Mouse (Mus musculus): ENCODE measurements at regions not wholly inside any gene's neighbourhood (a gene's known extent, or its start where the extent isn't known, plus 50 kb on each side); places are given as distances from the start of the nearest gene placed in this dataset.

DNA sequence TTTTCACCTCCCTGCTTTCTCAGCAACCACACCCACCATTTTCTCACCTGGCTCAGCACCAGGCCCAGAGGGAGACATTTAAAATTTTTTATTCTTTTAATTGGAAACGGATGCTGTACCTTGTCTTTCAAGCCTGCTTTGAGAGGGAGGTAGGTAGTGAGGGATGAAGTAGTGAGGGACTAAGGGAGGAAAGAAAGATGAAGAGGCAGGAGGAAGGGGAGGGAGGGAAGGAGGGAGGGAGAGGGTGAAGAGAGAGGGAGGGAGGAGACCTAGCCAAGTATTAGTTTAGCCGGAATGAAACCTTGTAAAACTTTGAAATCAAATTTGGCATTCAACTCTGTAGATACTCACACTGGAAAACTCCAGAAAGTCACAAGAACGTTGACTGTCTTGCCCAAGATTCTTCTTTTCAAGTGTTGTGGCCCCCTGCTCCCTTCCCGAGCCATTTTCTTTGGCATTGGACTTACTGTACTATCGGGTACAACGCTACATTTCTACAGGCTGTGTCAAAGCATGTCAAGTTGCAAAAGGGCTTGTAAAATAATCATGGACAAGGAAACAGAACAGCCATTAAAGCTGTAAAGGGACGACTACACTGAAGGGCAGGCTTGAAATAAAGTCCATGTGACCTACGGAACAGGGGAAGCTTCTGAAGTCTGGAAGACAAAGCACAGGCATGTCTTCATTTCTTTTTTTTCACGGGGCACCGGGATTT lies 320.9 kb upstream of the Mpdz start:
- ATAC-seq (ENCODE audit: low FRiP score), result peak; percentile 7; the same call in 1 of the 2 replicates
- Histone ChIP-seq H3K4me1 (peaks cover 27% of the 10 kb centered on the region), H3K4me2 (replicated peaks) (peak overlapping the region; percentile 25), H3K36me3 (no peaks in the 10 kb centered on the region), H3K27ac (peak overlapping the region; percentile 73), H3K27me3 (no peaks in the 10 kb centered on the region), H3K9me3 (replicated peaks) (no peaks in the 10 kb centered on the region), H3K9ac (peak overlapping the region; percentile 13; the same call in 1 of the 2 replicates), H3K4me3 (no peak overlapping the region)
- WGBS, result 36% methylated on average over 10 of the region's 10 CpGs

DNA sequence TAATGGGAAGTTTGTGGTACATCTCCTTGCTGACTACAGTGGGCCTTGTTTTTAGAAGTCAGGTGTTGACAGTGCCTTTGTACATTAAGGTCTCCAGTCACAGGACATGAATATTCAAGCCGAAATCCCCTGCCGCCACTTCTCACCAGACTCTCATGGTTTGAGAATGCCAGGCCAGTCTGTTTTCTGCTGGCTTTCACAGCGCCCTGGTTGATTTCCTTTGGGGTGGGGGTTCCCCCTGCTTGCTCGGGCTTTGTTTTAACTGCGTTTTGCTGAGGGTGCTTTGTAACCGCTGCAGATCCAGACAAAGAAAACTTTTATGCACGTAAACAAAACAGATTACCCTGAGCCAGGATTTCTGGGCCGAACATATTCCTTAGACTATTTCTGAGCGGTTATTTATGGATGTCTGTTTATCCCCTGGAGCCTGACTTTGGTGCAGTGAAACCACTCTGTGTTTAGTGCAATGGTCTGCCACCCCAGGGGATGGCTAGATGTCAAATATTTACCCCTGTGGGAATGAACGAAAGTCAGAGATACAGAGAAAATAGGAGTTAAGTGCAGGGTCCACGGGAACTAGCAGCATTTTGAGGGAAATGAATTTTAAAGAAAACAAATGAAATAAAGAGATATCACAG lies 320.1 kb upstream of the Mpdz start:
- Histone ChIP-seq H3K27ac (peak overlapping the region; percentile 73), H3K4me3 (no peak overlapping the region), H3K27me3 (no peaks in the 10 kb centered on the region), H3K9me3 (replicated peaks) (no peaks in the 10 kb centered on the region), H3K4me1 (peaks cover 27% of the 10 kb centered on the region), H3K36me3 (no peaks in the 10 kb centered on the region), H3K9ac (peak overlapping the region; percentile 32), H3K4me2 (replicated peaks) (peak overlapping the region; percentile 21)
- 19% methylated on average over 11 of the region's 11 CpGs for WGBS
- ATAC-seq (ENCODE audit: low FRiP score), result peak; percentile 62

DNA sequence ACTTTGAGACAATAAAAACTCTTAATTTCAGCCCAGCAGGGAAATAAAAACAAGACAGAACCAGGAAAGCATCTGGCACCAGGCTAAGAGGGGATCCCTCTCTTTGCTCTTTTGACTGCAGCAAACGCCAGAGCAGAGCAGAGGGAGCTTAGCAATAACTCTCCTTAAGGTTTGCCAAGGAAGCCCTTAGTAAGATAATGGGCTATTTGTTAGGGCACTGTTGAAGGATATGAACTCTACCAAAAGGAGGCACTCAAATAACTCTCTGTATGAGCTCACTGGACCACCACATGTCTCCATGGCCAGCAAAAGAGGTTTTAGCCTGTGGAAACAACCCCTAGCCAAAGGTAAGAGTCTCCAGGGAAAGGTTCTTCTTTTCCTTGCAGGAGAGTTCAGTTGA lies 315.3 kb upstream of the Mpdz start:
- H3K27ac ChIP-seq, result no peak overlapping the region; the same call in 1 of the 2 replicates
- 12% methylated on average over 1 of the region's 1 CpGs for WGBS
- no peak for ATAC-seq (ENCODE audit: low FRiP score)
- no peaks in the 10 kb centered on the region for H3K9me3 ChIP-seq (replicated peaks)
- H3K4me3 ChIP-seq, result no peak overlapping the region
- H3K4me2 ChIP-seq (replicated peaks), result no peak overlapping the region
- H3K27me3 ChIP-seq, result no peaks in the 10 kb centered on the region
- no peaks in the 10 kb centered on the region for H3K36me3 ChIP-seq
- H3K9ac ChIP-seq, result no peak overlapping the region
- H3K4me1 ChIP-seq, result peaks cover 6% of the 10 kb centered on the region

DNA sequence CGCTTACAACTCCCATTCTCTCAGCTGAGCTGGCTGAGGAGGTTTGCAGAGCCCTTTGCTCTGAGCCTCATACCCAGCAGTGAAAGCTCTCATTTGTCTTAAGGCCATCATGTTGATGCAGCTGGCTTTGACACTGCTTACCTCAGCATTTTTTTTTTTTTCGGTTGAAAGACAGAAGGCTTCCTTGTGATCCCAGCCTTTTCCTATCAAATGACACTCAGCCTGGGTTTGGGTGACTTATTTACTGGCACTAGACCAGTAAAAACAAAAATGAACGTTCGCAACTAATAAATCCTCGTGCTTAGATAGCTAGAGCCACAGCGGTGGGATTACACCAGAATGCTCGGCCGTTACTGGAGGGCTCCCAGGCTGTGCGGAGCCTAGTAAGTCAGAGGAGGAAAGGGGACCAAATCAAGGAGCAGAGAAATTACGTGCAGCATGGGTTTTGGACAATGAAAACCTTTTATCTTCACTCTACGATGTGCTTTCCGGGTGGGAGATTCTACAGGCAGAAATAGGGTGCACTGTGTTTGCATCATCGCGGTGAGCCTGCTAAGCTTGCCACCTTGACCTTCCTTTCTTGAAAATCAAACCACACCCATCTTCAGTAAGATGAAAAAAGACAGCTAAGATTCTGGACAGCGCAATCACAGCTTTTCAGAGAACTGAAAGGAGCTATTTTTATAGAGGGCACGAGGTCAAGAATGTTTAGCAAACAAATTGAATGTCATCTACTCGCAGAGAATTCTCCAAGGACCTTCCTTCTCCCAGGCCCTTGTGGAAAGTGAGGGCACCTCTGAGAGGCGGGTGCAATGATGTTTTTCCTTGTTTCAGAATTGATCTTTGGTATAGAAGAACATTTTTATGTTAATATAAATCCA lies 302.3 kb upstream of the Mpdz start:
- Histone ChIP-seq H3K9me3 (replicated peaks) (no peaks in the 10 kb centered on the region), H3K27me3 (no peaks in the 10 kb centered on the region), H3K36me3 (no peaks in the 10 kb centered on the region), H3K4me2 (replicated peaks) (peak overlapping the region; percentile 21), H3K9ac (no peak overlapping the region), H3K27ac (peak overlapping the region; percentile 78), H3K4me1 (peaks cover 19% of the 10 kb centered on the region), H3K4me3 (no peak overlapping the region)
- ATAC-seq (ENCODE audit: low FRiP score), result peak; percentile 78
- 9% methylated on average over 18 of the region's 18 CpGs for WGBS

DNA sequence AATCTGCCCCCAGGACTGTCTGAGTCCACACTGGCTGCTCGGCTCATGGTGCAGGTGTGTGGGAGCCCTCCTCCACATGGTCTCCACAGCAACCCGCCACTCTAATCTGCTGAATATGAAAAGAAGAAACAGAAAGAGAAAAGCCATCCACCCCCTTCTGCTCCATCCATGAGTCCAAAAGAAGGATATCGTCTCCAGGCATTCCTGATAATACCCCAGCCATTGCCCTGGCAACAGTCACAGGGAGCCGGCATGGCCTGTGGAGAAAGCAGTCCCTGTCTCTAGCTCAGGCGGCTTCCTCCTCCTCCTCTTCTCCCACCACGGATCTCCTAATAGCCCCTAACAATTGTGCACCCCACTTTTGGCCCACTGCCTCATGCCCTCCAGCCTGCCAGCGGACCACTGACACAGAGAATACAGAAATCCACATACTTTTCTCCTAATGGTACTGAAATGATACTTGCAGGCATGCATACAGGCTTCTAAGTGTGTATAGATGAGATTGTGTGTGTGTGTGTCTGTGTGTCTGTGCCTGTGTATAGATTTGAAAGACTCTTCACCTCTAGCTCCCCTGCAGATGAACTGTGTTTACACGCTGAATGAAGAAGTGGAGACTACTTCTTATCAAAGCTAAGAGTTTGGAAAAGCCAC lies 301.5 kb upstream of the Mpdz start:
- no peak overlapping the region for H3K4me3 ChIP-seq
- WGBS, result 10% methylated on average over 8 of the region's 8 CpGs
- peak; percentile 96 for ATAC-seq (ENCODE audit: low FRiP score)
- H3K9me3 ChIP-seq (replicated peaks), result no peaks in the 10 kb centered on the region
- H3K27me3 ChIP-seq, result no peaks in the 10 kb centered on the region
- peaks cover 19% of the 10 kb centered on the region for H3K4me1 ChIP-seq
- H3K4me2 ChIP-seq (replicated peaks), result peak overlapping the region; percentile 9; the same call in 1 of the 2 replicates
- peak overlapping the region; percentile 78 for H3K27ac ChIP-seq
- no peaks in the 10 kb centered on the region for H3K36me3 ChIP-seq
- H3K9ac ChIP-seq, result no peak overlapping the region

DNA sequence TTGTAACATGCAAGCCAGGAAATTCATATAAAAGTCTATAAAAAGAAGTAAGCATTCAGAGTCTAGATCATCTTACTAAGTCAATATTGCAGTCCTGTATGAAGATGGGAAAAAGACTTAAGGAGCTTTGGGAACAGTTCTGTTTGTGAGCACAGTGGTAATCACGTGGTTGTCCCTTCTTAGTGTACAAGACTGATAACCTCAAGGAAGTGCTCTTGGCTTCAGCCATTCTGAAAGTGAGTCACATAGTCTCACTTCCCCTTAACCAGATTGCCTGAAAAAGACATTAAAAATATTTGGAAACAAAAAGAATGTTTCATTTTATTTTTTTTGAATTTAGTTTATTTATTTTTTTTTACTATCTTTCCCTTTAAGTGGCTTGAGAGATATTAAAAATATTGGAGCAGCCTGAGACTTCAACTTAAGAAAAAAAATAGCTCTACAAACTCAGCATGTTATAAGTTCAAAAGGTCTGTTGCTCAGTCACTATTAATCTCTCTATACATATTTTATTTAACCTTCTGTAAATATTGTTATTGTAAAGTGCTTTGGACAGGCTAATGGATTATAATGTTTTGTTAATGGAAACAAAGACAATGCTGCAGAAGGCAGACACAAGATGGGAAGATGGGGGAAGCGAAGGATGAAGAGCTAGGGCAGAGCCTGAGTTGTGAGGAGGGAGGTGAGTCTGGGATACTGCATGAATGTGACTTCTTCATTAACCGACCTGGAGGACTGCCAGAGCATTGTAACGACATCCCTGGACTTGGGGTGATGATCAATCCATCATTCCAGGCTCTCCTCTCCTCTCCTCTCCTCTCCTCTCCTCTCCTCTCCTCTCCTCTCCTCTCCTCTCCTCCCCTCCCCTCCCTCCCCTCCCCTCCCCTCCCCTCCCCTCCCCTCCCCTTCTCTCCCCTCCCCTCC lies 300.2 kb upstream of the Mpdz start:
- Histone ChIP-seq H3K27ac (no peak overlapping the region; the same call in 1 of the 2 replicates), H3K36me3 (no peaks in the 10 kb centered on the region), H3K27me3 (no peaks in the 10 kb centered on the region), H3K4me3 (no peak overlapping the region), H3K4me1 (peaks cover 19% of the 10 kb centered on the region), H3K9me3 (replicated peaks) (no peaks in the 10 kb centered on the region), H3K9ac (no peak overlapping the region), H3K4me2 (replicated peaks) (no peak overlapping the region)
- 54% methylated on average over 3 of the region's 4 CpGs for WGBS
- ATAC-seq (ENCODE audit: low FRiP score), result no peak

DNA sequence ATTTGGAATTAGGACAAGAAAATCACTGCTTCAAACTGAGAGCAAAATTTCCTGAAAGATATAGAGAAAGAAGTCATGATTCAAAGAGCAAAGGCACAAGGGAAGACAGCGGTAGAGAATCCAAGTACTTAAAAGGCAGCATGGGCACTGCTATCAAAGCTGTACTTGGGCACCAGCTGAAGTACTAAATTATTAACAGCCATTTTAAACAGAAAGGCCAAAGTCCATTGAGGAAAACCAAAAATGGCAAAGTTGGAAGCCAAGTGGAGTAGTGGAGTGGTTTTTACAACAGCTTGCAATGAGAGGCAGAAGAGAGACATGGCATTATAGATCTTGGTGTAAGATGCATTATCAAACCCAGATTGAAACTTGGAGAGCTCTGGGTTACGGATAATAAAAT lies 291.8 kb upstream of the Mpdz start:
- no peaks in the 10 kb centered on the region for H3K27me3 ChIP-seq
- H3K4me1 ChIP-seq, result no peaks in the 10 kb centered on the region
- no peak overlapping the region for H3K27ac ChIP-seq
- H3K9ac ChIP-seq, result no peak overlapping the region
- ATAC-seq (ENCODE audit: low FRiP score), result no peak
- WGBS, result 94% methylated on average over 2 of the region's 2 CpGs
- H3K4me3 ChIP-seq, result no peak overlapping the region
- no peaks in the 10 kb centered on the region for H3K36me3 ChIP-seq
- no peak overlapping the region for H3K4me2 ChIP-seq (replicated peaks)
- no peaks in the 10 kb centered on the region for H3K9me3 ChIP-seq (replicated peaks)

DNA sequence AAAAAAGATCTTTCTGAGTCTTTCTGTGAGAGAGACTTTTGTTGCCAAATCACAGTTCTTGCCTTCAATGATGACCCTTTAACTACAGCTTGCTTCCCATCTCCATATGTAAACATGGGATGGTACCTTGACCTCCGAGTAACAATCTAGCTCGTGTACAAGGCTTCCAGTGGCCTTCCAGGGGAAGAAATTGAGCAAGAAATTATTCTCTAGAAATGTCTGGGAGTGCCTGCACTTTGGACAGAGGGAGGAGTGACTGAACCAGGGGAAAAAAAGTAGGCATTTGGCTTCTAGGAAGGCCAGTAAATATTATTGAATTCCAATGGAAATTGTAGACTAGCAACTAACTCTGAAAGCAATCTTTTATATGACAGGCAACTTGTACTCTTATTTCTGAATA lies 287.8 kb upstream of the Mpdz start:
- peaks cover 15% of the 10 kb centered on the region for H3K4me1 ChIP-seq
- H3K4me2 ChIP-seq (replicated peaks), result no peak overlapping the region
- no peaks in the 10 kb centered on the region for H3K27me3 ChIP-seq
- no peak overlapping the region for H3K27ac ChIP-seq
- 70% methylated on average over 2 of the region's 2 CpGs for WGBS
- no peaks in the 10 kb centered on the region for H3K9me3 ChIP-seq (replicated peaks)
- no peak overlapping the region for H3K4me3 ChIP-seq
- ATAC-seq (ENCODE audit: low FRiP score), result no peak
- H3K9ac ChIP-seq, result no peak overlapping the region
- H3K36me3 ChIP-seq, result no peaks in the 10 kb centered on the region

DNA sequence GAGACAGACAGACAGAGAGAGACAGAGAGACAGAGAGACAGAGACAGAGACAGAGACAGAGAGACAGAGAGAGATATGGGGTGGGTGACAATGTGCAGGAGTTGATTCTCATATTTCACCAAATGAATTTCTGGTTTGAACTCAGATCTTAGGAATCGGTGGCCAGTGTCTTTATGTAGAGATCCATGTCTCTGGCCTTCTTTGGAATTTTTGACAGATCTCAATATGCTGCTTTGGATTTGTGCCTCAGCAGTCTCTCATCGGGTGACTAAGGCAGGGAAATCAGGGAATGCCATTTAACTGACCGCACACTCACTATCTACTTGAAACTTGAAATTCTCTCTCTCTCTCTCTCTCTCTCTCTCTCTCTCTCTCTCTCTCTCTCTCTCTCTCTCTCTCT lies 286.3 kb upstream of the Mpdz start:
- no peaks in the 10 kb centered on the region for H3K9me3 ChIP-seq (replicated peaks)
- peak overlapping the region; percentile 60; the same call in 1 of the 2 replicates for H3K27ac ChIP-seq
- 83% methylated on average over 3 of the region's 3 CpGs for WGBS

DNA sequence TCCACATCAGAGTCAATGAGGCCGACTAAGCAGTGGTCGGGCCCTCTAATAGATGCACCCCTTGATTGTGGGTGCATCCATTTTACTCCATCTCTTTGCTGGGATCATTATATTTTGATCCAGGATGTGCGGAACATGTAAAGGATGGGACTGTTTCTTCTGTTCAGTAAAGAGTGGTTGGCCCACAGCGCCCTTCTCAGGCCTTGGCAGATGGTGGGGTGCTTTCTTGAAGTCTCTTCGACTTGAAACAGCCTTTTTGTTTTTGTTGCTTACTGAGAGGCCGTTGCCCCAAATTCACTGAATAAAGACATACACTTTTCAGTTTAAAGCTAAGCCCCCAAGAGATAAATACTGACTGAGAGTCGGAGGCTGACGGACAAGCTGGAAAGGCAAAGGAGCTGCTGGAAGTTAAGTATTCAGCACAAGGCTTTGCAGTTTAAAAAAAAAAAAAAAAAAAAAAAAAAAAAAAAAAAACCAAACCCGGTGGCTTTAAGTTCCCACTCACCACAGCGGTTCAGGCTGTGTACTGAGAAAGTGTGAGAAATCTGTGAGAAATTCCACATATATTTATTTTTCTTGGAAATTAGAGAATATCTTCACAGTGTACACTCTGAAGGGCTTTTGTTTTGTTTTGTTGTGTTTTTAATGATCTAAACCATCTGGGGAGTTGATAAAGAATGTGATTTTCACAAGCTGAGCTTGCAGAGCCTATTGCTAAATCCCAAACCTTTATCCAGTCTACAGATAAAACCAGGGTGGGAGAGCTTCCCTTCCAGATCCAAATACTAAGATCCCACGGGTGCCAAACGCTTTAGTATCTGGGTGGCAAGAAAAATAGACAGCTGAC lies 285.3 kb upstream of the Mpdz start:
- Histone ChIP-seq H3K9me3 (replicated peaks) (no peaks in the 10 kb centered on the region), H3K27ac (peak overlapping the region; percentile 91), H3K4me3 (no peak overlapping the region), H3K36me3 (no peaks in the 10 kb centered on the region), H3K9ac (no peak overlapping the region), H3K4me2 (replicated peaks) (peak overlapping the region; percentile 29; the same call in 1 of the 2 replicates), H3K27me3 (no peaks in the 10 kb centered on the region), H3K4me1 (peaks cover 15% of the 10 kb centered on the region)
- 41% methylated on average over 12 of the region's 12 CpGs for WGBS
- peak; percentile 30 for ATAC-seq (ENCODE audit: low FRiP score)

More for the DNA sequence above, 286.3 kb upstream of the Mpdz start:
- Histone ChIP-seq H3K4me2 (replicated peaks) (no peak overlapping the region), H3K36me3 (no peaks in the 10 kb centered on the region), H3K27me3 (no peaks in the 10 kb centered on the region), H3K9ac (no peak overlapping the region), H3K4me1 (peaks cover 15% of the 10 kb centered on the region), H3K4me3 (no peak overlapping the region)
- no peak for ATAC-seq (ENCODE audit: low FRiP score)

Measured in hindbrain, embryonic 12.5 days (tissue).